Mouse (Mus musculus): ENCODE data around the gene Hnrnpc. TPM values are rescaled to one million over a fixed set of nuclear protein-coding genes. Genes with fewer than 3 reads are reported as not detected.

The Hnrnpc gene
- polyA plus RNA-seq, 1 experiment from 2014 or later, result 202 TPM

Other genes with a start within 250 kb of the Hnrnpc start
- 10.8 and 12.9 TPM in 2 replicates for gene Mettl17, start 219.2 kb downstream of the Hnrnpc start, polyA plus RNA-seq (2015; fragmentation: Nextera tagmentation; extraction: Ambion mirVana)
- gene Slc39a2, start 211.1 kb downstream of the Hnrnpc start, polyA plus RNA-seq (2015; fragmentation: Nextera tagmentation; extraction: Ambion mirVana), result 0.06 and 0.09 TPM in 2 replicates
- gene Ndrg2, start 189.9 kb downstream of the Hnrnpc start, polyA plus RNA-seq (2015; fragmentation: Nextera tagmentation; extraction: Ambion mirVana), result 51.8 and 66.4 TPM in 2 replicates
- not detected in 2 replicates for gene Tppp2, start 185.6 kb downstream of the Hnrnpc start, polyA plus RNA-seq (2015; fragmentation: Nextera tagmentation; extraction: Ambion mirVana)
- gene Rnase13, start 181.3 kb downstream of the Hnrnpc start, polyA plus RNA-seq (2015; fragmentation: Nextera tagmentation; extraction: Ambion mirVana), result not detected in 2 replicates
- gene Arhgef40, start 119.3 kb downstream of the Hnrnpc start, polyA plus RNA-seq (2015; fragmentation: Nextera tagmentation; extraction: Ambion mirVana), result 12.5 and 14.6 TPM in 2 replicates
- 0.15 and 0.28 TPM in 2 replicates for gene Tmem253, start 88.4 kb downstream of the Hnrnpc start, polyA plus RNA-seq (2015; fragmentation: Nextera tagmentation; extraction: Ambion mirVana)
- 7.4 and 8.9 TPM in 2 replicates for gene Zfp219, start 83.3 kb downstream of the Hnrnpc start, polyA plus RNA-seq (2015; fragmentation: Nextera tagmentation; extraction: Ambion mirVana)
- not detected in 2 replicates for gene Olfr221, start 61.6 kb downstream of the Hnrnpc start, polyA plus RNA-seq (2015; fragmentation: Nextera tagmentation; extraction: Ambion mirVana)
- 34.5 and 35.9 TPM in 2 replicates for gene Rpgrip1, start 6.7 kb upstream of the Hnrnpc start, polyA plus RNA-seq (2015; fragmentation: Nextera tagmentation; extraction: Ambion mirVana)
- gene Supt16, start 93.4 kb upstream of the Hnrnpc start, polyA plus RNA-seq (2015; fragmentation: Nextera tagmentation; extraction: Ambion mirVana), result 26.2 and 28.5 TPM in 2 replicates
- gene Chd8, start 153.8 kb upstream of the Hnrnpc start, polyA plus RNA-seq (2015; fragmentation: Nextera tagmentation; extraction: Ambion mirVana), result 11.6 and 12.6 TPM in 2 replicates
- gene Tox4, start 175.1 kb upstream of the Hnrnpc start, polyA plus RNA-seq (2015; fragmentation: Nextera tagmentation; extraction: Ambion mirVana), result 16.8 and 18.8 TPM in 2 replicates
- 3.0 and 3.1 TPM in 2 replicates for gene Rab2b, start 175.5 kb upstream of the Hnrnpc start, polyA plus RNA-seq (2015; fragmentation: Nextera tagmentation; extraction: Ambion mirVana)
- gene Mettl3, start 201.1 kb upstream of the Hnrnpc start, polyA plus RNA-seq (2015; fragmentation: Nextera tagmentation; extraction: Ambion mirVana), result 15.0 and 16.5 TPM in 2 replicates
- gene Sall2, start 224.7 kb upstream of the Hnrnpc start, polyA plus RNA-seq (2015; fragmentation: Nextera tagmentation; extraction: Ambion mirVana), result 0.72 and 0.99 TPM in 2 replicates

All from liver, embryonic 16.5 days (tissue).